Mouse (Mus musculus) ovary, adult 18-20 months (tissue): ENCODE results near the gene Lcn2.
"Not testable (repeated sequence)": the region's sequence is repeated elsewhere in the genome, so short reads cannot be mapped to it uniquely, and the experiment has no call there.

Source experiments
- DNase-seq: peaks from one replicate; pipeline ENCODE4 v3.0.0; 2022; ENCODE audit warnings: low spot score, mixed read lengths

The Lcn2 gene

GRCm38 (mm10) chr2:32364121-32364520, 23.9 kb downstream of the Lcn2 start:
- DNase-seq, result no peak

GRCm38 (mm10) chr2:32363376-32364106, 24.5 kb downstream of the Lcn2 start:
- no peak for DNase-seq

GRCm38 (mm10) chr2:32362817-32363340, 25.2 kb downstream of the Lcn2 start:
- peak; percentile 84 for DNase-seq

GRCm38 (mm10) chr2:32362274-32362673, 25.8 kb downstream of the Lcn2 start:
- not testable (repeated sequence) for DNase-seq

- no peak for DNase-seq
Measured at GRCm38 (mm10) chr2:32361437-32361836, 26.6 kb downstream of the Lcn2 start.

GRCm38 (mm10) chr2:32360741-32361140, 27.3 kb downstream of the Lcn2 start:
- peak; percentile 79 for DNase-seq

- DNase-seq, result no peak
Measured at GRCm38 (mm10) chr2:32358381-32358780, 29.7 kb downstream of the Lcn2 start.

GRCm38 (mm10) chr2:32357710-32358109, 30.3 kb downstream of the Lcn2 start:
- no peak for DNase-seq

- no peak for DNase-seq
Measured at GRCm38 (mm10) chr2:32356216-32356615, 31.8 kb downstream of the Lcn2 start.

GRCm38 (mm10) chr2:32354336-32354895, 33.6 kb downstream of the Lcn2 start:
- DNase-seq, result no peak

- no peak for DNase-seq
Measured at GRCm38 (mm10) chr2:32353836-32354235, 34.2 kb downstream of the Lcn2 start.

- DNase-seq, result peak; percentile 76
Measured at GRCm38 (mm10) chr2:32353007-32353542, 35.0 kb downstream of the Lcn2 start, which contains the start of gene Dnm1. Dnm1 (minus strand) TSS chr2:32353338.

GRCm38 (mm10) chr2:32352151-32353006, 35.7 kb downstream of the Lcn2 start, which contains the start of gene Ciz1:
Ciz1 (plus strand) TSS chr2:32352327.
- no peak for DNase-seq

GRCm38 (mm10) chr2:32351471-32351961, 36.5 kb downstream of the Lcn2 start:
- DNase-seq, result no peak

- no peak for DNase-seq
Measured at GRCm38 (mm10) chr2:32350471-32351051, 37.5 kb downstream of the Lcn2 start.

- no peak for DNase-seq
Measured at GRCm38 (mm10) chr2:32349625-32350255, 38.3 kb downstream of the Lcn2 start.

- DNase-seq, result no peak
Measured at GRCm38 (mm10) chr2:32348311-32348710, 39.7 kb downstream of the Lcn2 start.

GRCm38 (mm10) chr2:32347019-32347418, 41.0 kb downstream of the Lcn2 start:
- DNase-seq, result no peak

GRCm38 (mm10) chr2:32344598-32345321, 43.3 kb downstream of the Lcn2 start:
- no peak for DNase-seq

- DNase-seq, result no peak
Measured at GRCm38 (mm10) chr2:32344056-32344455, 44.0 kb downstream of the Lcn2 start.

- DNase-seq, result no peak
Measured at GRCm38 (mm10) chr2:32343351-32343671, 44.7 kb downstream of the Lcn2 start.
